Mouse (Mus musculus) midbrain, embryonic 15.5 days (tissue): ENCODE data around the gene Cops7b. TPM values are rescaled to one million over a fixed set of nuclear protein-coding genes. Genes with fewer than 3 reads are reported as not detected.
"Not testable (repeated sequence)": the region's sequence is repeated elsewhere in the genome, so short reads cannot be mapped to it uniquely, and the experiment has no call there.

ENCODE experiments used
- ATAC-seq: fragments of 200-750 bp; cut with Nextera tagmentation; replicated peaks from 2 replicates; pipeline ENCODE4 v1.8.0; 2017; ENCODE audit warnings: moderate TSS enrichment
- H3K27ac ChIP-seq: fragments of 300-500 bp; sonication (generic); 2 replicates; pipeline ENCODE4 v1.5.1; 2015; ENCODE audit warnings: mild to moderate bottlenecking, inconsistent platforms
- H3K27me3 ChIP-seq: fragments of 300-500 bp; sonication (generic); replicated peaks from 2 replicates; pipeline ENCODE4 v1.6.1; 2015; ENCODE audit warnings: inconsistent platforms
- H3K36me3 ChIP-seq: fragments of 300-500 bp; sonication (generic); replicated peaks from 2 replicates; pipeline ENCODE4 v1.6.1; 2015; ENCODE audit warnings: inconsistent platforms
- H3K4me1 ChIP-seq: fragments of 300-500 bp; sonication (generic); 2 replicates; pipeline ENCODE4 v1.6.1; 2015; ENCODE audit warnings: inconsistent platforms
- H3K4me2 ChIP-seq: fragments of 300-500 bp; sonication (generic); 2 replicates; pipeline ENCODE4 v1.6.1; 2015; ENCODE audit warnings: inconsistent platforms, mild to moderate bottlenecking, moderate library complexity
- H3K4me3 ChIP-seq: fragments of 300-500 bp; sonication (generic); 2 replicates; pipeline ENCODE4 v1.5.1; 2015; ENCODE audit warnings: mild to moderate bottlenecking, inconsistent platforms
- H3K9ac ChIP-seq: fragments of 300-500 bp; sonication (generic); 2 replicates; pipeline ENCODE4 v1.6.1; 2015; ENCODE audit warnings: mild to moderate bottlenecking, inconsistent platforms
- H3K9me3 ChIP-seq: fragments of 300-500 bp; sonication (generic); 2 replicates; pipeline ENCODE4 v1.6.1; 2016; ENCODE audit warnings: inconsistent platforms
- WGBS: fragments of 180-500 bp; shearing (Covaris S2); methylation state at CpG from one replicate; pipeline ENCODE4 v1.1.7; 2015; ENCODE audit warnings: mixed read lengths; 5-methylcytosine and 5-hydroxymethylcytosine counted together
- polyA plus RNA-seq: library from polyadenylated mRNA; unstranded; fragments of >200 nt; fragmentation: Nextera tagmentation; extraction: Ambion mirVana; gene quantifications from 2 replicates; pipeline ENCODE4 v1.2.1, GENCODE M21; 2015

Gene Cops7b
- 67.3 and 68.9 TPM in 2 replicates for polyA plus RNA-seq

DNA sequence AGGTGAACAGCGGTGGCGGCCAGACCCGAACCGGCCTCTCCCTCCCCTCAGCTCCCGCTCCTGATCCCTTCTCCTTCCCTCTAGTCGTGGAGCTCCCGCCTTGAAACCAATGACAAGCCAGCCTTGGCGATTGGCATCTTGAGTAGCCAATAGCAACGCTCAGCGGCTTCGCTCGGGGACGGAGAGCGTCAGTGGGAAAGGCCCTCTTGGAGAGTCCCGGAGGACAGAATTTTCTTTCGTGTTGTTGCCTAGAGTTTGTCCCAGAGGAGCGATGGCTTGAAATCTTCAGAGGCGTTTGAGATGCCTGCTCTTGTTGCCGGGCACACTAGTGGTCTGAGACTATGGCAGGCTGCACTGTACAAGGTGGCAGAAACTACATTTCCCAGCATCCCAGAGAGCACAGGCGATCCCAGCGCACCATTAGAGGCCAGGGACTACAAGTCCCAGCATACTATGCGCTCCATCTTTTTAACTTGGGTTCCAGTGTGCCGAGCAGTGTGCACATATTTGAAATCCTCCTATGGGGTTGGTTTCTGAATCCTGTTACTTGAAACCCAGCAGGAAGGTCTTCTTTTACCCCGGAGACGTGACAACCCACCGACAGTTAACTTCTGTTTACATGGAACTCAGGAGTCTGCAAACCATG, at the start of gene Cops7b, which contains the start of gene Pde6d:
Gene Cops7b, plus strand, starts transcription at position 454 of the 646 bp plus-strand sequence.
Gene Pde6d, minus strand, starts transcription at position 179 of the 646 bp plus-strand sequence.
- ATAC-seq, result peak; percentile 98
- Histone ChIP-seq H3K4me3 (peak within 1 kb of the TSS; percentile 62), H3K36me3 (no peaks in the 10 kb centered on the region), H3K9me3 (no peaks in the 10 kb centered on the region), H3K4me1 (peaks cover 16% of the 10 kb centered on the region), H3K9ac (peak within 1 kb of the TSS; percentile 80), H3K27me3 (no peaks in the 10 kb centered on the region), H3K4me2 (peak within 1 kb of the TSS; percentile 68), H3K27ac (peak within 1 kb of the TSS; percentile 80)
- WGBS, result under 1% methylated on average over 26 of the region's 26 CpGs

DNA sequence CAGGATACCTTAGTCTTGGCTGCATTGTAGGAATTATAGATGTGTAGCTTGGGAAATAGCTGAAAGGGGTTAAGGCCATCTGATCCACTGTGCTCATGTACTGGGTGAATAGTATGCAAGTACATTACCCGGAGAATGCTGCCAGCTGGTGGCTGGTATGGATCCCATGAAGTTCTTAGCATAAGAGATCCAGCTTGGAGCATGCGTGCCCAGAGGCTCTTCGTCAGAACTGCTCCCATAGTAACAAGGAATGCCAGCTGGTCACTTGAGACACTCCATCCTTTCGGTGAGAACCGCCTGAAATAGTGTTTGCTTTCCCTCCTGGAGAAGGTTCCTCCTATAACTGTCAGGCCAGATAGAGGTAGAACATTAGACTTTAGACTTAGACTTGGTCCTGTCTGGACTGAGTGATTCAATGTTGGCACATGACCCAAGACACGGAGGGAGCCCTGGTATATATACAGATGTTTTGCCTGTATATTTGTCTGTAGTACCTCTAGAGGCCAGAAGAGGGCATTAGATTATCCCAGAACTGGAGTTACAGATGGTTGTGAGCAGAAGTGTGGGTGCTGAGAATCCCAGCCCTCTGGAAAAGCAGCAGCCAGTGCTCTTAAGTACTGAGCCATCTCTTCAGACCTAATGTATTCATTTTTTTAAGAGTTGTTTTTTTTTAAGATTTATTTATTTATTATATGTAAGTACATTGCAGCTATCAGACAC, 49.1 kb upstream of the Cops7b start:
- Histone ChIP-seq H3K9ac (no peak overlapping the region), H3K27me3 (no peaks in the 10 kb centered on the region), H3K9me3 (no peaks in the 10 kb centered on the region), H3K36me3 (peaks cover 8% of the 10 kb centered on the region; the same call in 1 of the 2 replicates), H3K27ac (peak overlapping the region; percentile 16; the same call in 1 of the 2 replicates), H3K4me3 (no peak overlapping the region), H3K4me1 (peaks cover 39% of the 10 kb centered on the region), H3K4me2 (no peak overlapping the region)
- WGBS, result 81% methylated on average over 6 of the region's 6 CpGs
- 0 out of 2 replicates have a peak, but pooled peaks have one; percentile 0 for ATAC-seq

DNA sequence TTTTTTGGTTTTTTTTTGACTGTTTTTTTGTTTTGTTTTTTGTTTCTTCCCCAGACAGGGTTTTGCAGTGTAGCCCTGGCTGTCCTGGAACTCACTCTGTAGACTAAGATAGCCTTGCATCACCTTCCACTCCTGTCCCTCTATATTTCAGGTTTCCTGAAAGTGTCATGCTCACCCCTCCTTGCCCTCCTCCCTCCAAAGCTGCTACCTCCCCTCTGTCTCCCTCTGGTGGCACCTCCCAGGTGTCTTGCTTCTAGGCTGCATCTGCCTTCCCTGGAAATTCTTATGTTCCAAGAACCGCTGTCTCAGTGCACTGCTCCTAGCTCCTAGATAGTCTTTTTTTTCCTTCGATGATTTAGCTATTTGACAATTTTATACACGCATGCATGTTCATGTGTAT, 44.3 kb upstream of the Cops7b start:
- H3K4me2 ChIP-seq, result no peak overlapping the region
- H3K9ac ChIP-seq, result no peak overlapping the region
- H3K27ac ChIP-seq, result no peak overlapping the region
- H3K27me3 ChIP-seq, result no peaks in the 10 kb centered on the region
- peaks cover 11% of the 10 kb centered on the region for H3K36me3 ChIP-seq
- H3K9me3 ChIP-seq, result no peaks in the 10 kb centered on the region
- no peak overlapping the region for H3K4me3 ChIP-seq
- H3K4me1 ChIP-seq, result 0 out of 2 replicates have a peak, but pooled peaks cover 2% of the 10 kb centered on the region
- no peak for ATAC-seq
- WGBS, result 61% methylated on average over 3 of the region's 3 CpGs

DNA sequence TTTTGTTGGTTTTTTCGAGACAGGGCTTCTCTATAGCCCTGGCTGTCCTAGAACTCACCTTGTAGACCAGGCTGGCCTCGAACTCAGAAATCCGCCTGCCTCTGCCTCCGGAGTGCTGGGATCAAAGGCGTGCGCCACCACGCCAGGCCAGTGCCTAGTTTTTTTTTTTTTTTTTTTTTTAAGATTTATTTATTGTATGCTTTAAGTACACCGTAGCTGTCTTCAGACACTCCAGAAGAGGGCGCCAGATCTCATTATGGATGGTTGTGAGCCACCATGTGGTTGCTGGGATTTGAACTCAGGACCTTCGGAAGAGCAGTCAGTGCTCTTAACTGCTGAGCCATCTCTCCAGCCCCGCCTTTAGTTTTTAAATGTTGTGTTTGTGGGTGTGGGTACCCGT, 43.1 kb upstream of the Cops7b start:
- ATAC-seq, H3K4me2 ChIP-seq, H3K27me3 ChIP-seq, H3K4me3 ChIP-seq, H3K27ac ChIP-seq, H3K9ac ChIP-seq, H3K9me3 ChIP-seq, H3K4me1 ChIP-seq: not testable (repeated sequence)
- WGBS, result 92% methylated on average over 12 of the region's 12 CpGs
- peaks cover 14% of the 10 kb centered on the region for H3K36me3 ChIP-seq

DNA sequence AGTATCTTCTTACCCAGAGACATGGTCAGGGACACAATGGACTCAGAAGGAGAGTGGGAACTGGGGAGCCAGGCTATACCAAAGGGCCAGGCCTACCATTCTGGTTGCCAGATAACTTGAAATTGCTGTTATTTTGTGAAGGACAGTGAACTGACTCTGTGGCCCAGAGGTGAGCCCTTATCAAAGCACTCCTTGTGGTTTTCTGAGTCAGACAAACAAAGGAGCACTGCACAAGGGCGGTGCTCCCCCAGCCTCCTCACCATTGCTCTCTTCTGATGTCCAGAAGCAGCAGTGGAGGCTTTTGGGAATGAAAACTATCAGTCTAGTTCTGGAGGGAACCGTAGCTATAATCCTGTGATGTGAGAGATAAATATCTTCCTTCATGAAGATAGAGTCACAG, 40.1 kb upstream of the Cops7b start:
- no peak for ATAC-seq
- H3K27me3 ChIP-seq, result no peaks in the 10 kb centered on the region
- H3K4me1 ChIP-seq, result no peaks in the 10 kb centered on the region
- no peak overlapping the region for H3K4me2 ChIP-seq
- no peaks in the 10 kb centered on the region for H3K9me3 ChIP-seq
- no peak overlapping the region for H3K27ac ChIP-seq
- H3K36me3 ChIP-seq, result peaks cover 20% of the 10 kb centered on the region
- no peak overlapping the region for H3K9ac ChIP-seq
- no peak overlapping the region for H3K4me3 ChIP-seq
- 90% methylated on average over 2 of the region's 2 CpGs for WGBS

DNA sequence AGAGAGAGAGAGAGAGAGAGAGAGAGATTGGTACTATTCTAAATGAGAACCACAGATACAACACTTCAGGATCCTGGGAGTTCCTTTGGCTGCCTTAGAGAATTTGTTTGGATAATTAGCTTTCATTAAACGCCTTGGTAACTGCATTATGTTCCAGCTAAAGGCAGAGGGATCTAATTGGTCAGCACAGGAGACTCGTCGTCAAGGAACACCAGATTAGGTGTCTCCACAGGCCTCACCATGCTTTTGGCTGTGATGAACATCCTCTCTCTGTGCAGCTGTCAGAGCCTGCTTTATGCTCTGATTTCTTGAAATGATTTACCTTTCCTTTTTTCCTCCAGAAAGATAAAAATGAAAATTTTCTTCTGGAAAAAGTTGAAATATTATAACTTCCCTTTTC, 35.9 kb upstream of the Cops7b start:
- ATAC-seq, result no peak
- H3K9ac ChIP-seq, result no peak overlapping the region
- H3K4me3 ChIP-seq, result no peak overlapping the region
- 50% methylated on average over 3 of the region's 3 CpGs for WGBS
- no peaks in the 10 kb centered on the region for H3K9me3 ChIP-seq
- H3K27me3 ChIP-seq, result no peaks in the 10 kb centered on the region
- H3K4me2 ChIP-seq, result no peak overlapping the region
- no peaks in the 10 kb centered on the region for H3K4me1 ChIP-seq
- H3K36me3 ChIP-seq, result peaks cover 20% of the 10 kb centered on the region
- H3K27ac ChIP-seq, result no peak overlapping the region

DNA sequence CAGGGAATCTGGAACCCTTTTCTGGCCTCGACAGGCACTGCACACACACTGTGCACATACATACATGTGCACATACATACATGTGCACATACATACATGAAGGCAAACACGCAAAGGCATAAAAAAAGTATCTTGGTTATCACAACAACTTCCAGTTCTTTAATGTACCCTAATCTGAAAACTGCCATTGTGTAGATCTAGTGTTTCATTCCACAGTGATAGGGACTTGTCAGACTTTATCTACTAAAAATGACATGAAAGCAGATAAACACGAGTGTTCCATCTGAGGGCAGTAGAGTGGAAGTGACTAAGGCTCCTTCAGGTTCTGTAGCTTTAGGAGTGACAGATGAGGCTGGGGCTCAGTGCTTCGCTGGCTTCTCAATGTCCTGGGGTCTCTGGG, 31.4 kb upstream of the Cops7b start:
- no peak overlapping the region for H3K4me3 ChIP-seq
- no peaks in the 10 kb centered on the region for H3K9me3 ChIP-seq
- H3K4me1 ChIP-seq, result no peaks in the 10 kb centered on the region
- no peak overlapping the region for H3K9ac ChIP-seq
- H3K27ac ChIP-seq, result no peak overlapping the region
- H3K27me3 ChIP-seq, result no peaks in the 10 kb centered on the region
- no peak overlapping the region for H3K4me2 ChIP-seq
- H3K36me3 ChIP-seq, result no peaks in the 10 kb centered on the region; the same call in 1 of the 2 replicates
- no peak for ATAC-seq
- 67% methylated on average over 4 of the region's 4 CpGs for WGBS

DNA sequence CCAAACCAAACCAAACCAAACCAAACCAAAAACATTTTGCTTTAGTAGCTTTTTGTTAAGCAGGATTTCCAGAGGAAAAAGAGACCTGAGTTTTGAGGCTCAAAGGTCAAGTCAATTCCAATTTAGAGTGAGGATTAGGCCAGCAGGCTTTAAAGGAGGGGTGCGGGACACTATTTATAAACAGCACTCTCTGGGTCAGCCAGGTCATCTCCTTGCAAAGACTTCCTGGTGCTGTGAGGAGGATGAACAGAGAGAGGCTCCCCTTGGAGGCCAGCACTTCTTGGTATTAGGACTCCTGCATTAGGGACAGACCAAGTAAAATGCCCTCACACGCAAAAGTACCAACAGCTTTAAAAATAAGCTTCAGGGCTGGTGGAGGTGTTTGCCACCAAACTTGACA, 30.8 kb upstream of the Cops7b start:
- Histone ChIP-seq H3K27ac (no peak overlapping the region), H3K36me3 (peaks cover 2% of the 10 kb centered on the region; the same call in 1 of the 2 replicates), H3K4me1 (no peaks in the 10 kb centered on the region), H3K27me3 (no peaks in the 10 kb centered on the region), H3K4me2 (no peak overlapping the region), H3K9me3 (no peaks in the 10 kb centered on the region), H3K9ac (no peak overlapping the region), H3K4me3 (no peak overlapping the region)
- 19% methylated on average over 2 of the region's 2 CpGs for WGBS
- no peak for ATAC-seq

DNA sequence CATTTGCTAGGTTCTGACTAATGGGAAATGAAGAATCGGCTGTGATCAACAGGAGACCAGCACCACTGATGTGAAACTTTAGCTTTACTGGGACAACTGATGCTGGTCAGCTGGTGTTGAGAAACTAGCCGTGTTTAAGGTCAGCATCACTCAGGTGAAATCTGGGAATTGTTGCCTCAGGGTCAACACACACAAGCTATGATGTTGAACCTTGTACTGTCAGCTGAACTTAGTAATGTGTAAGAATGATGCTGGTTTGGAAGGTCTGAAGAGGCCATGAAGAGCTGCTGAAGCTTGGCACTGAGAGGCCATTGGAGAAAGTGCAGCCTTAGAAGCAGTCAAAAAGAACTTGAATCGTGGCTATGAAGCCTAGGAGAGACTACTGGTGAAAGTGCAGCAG, 27.0 kb upstream of the Cops7b start:
- Histone ChIP-seq H3K27me3 (no peaks in the 10 kb centered on the region), H3K9ac (no peak overlapping the region), H3K4me3 (no peak overlapping the region), H3K4me1 (no peaks in the 10 kb centered on the region), H3K4me2 (no peak overlapping the region), H3K36me3 (peaks cover 4% of the 10 kb centered on the region; the same call in 1 of the 2 replicates), H3K9me3 (no peaks in the 10 kb centered on the region), H3K27ac (no peak overlapping the region)
- 87% methylated on average over 3 of the region's 3 CpGs for WGBS
- ATAC-seq, result no peak

DNA sequence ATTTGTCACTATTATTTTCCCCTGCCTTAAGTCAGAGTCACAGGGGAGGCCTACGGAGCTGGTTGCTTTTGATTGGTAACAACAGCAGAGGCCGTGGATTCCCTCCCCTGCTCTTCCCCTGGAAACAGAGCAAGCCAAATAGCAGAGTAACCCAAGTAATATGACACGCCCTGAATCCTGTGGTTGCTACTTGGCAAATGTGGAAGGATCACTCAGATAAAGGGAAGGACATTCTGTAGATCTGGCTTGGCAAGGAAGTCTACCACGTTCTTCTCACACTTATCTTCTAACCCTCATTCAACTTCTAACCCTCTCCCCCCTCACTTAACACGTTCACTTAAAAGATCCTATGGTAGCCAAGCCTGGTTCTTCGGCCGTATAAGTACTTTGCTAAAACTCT, 24.8 kb upstream of the Cops7b start:
- H3K36me3 ChIP-seq, result peaks cover 4% of the 10 kb centered on the region; the same call in 1 of the 2 replicates
- H3K4me3 ChIP-seq, result no peak overlapping the region
- 85% methylated on average over 7 of the region's 7 CpGs for WGBS
- ATAC-seq, result no peak
- no peaks in the 10 kb centered on the region for H3K9me3 ChIP-seq
- H3K9ac ChIP-seq, result no peak overlapping the region
- no peaks in the 10 kb centered on the region for H3K27me3 ChIP-seq
- no peaks in the 10 kb centered on the region for H3K4me1 ChIP-seq
- no peak overlapping the region for H3K4me2 ChIP-seq
- no peak overlapping the region for H3K27ac ChIP-seq

DNA sequence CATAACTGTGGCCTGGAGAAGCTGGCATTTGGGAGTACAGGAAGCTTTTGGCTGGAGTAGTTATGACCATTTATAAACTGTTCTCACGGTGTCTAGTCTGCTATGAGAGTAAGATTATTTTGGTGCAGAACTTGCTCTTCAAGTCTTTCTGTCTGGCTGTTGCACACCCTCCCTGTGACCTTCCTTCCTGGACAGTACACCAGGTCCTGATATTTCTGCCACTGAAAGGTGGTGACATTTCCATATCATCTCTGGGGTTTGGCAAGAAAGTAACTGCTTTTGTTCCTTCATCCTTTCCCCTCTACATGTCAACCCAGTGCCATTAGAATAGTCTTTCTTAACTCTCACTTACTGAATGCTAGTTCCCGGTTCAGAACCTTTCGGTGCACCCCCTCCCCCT, 23.5 kb upstream of the Cops7b start:
- no peak for ATAC-seq
- H3K9ac ChIP-seq, result no peak overlapping the region
- H3K27me3 ChIP-seq, result no peaks in the 10 kb centered on the region
- no peak overlapping the region for H3K4me2 ChIP-seq
- WGBS, result 98% methylated on average over 3 of the region's 3 CpGs
- H3K36me3 ChIP-seq, result peaks cover 11% of the 10 kb centered on the region; the same call in 1 of the 2 replicates
- H3K4me3 ChIP-seq, result no peak overlapping the region
- H3K9me3 ChIP-seq, result no peaks in the 10 kb centered on the region
- no peaks in the 10 kb centered on the region for H3K4me1 ChIP-seq
- H3K27ac ChIP-seq, result no peak overlapping the region

DNA sequence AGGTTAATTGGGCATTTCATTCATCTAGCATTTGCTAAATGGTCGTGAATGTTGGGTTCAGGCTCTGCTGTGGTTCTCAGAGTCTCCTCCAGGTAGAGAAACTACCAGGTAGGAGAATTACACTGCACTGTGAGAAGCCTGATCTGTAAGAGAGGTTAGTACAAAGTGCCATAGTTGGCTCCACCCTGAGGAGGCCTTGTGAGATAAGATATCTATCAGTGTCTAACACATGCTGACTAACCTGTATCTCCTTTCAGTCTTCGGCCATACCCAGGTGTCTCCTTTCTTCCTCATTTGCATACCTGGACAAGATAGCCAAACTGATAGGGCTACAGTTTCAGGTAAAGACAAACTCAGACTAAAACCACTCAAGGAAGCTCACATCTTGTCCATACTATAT, 20.0 kb upstream of the Cops7b start:
- ATAC-seq, result no peak
- Histone ChIP-seq H3K4me1 (no peaks in the 10 kb centered on the region), H3K9me3 (no peaks in the 10 kb centered on the region), H3K27me3 (no peaks in the 10 kb centered on the region), H3K27ac (no peak overlapping the region), H3K4me2 (no peak overlapping the region), H3K4me3 (no peak overlapping the region), H3K9ac (no peak overlapping the region), H3K36me3 (0 out of 2 replicates have a peak, but pooled peaks cover 8% of the 10 kb centered on the region)
- 98% methylated on average over 2 of the region's 2 CpGs for WGBS
